Mouse (Mus musculus) lung, adult 2 months (tissue): ENCODE measurements around the gene Macf1. TPM values are rescaled to one million over a fixed set of nuclear protein-coding genes. Genes with fewer than 3 reads are reported as not detected.

Experiments used
- DNase-seq: peaks from one replicate; pipeline ENCODE4 v3.0.0; 2022
- H3K4me1 ChIP-seq: fragments of 200-500 bp; 2 replicates; pipeline ENCODE4 v1.6.1; 2011; ENCODE audit warnings: low read length; ENCODE audit not compliant: control insufficient read depth, insufficient read depth
- H3K4me3 ChIP-seq: fragments of 200-500 bp; replicated peaks from 2 replicates; pipeline ENCODE3; 2011; ENCODE audit warnings: low read depth, mild to moderate bottlenecking, control low read depth, low read length; ENCODE audit errors: extremely low read depth
- CTCF ChIP-seq: fragments of 200-500 bp; IDR thresholded peaks from 2 replicates; pipeline ENCODE4 v1.5.1; 2011; ENCODE audit warnings: mild to moderate bottlenecking, low read length, control low read depth; ENCODE audit not compliant: insufficient read depth
- POLR2A ChIP-seq: fragments of 200-500 bp; IDR thresholded peaks from 2 replicates; pipeline ENCODE4 v1.6.1; 2011; ENCODE audit warnings: low read depth, mild to moderate bottlenecking, control low read depth, low read length, borderline replicate concordance; ENCODE audit errors: extremely low read depth
- WGBS: fragments of 180-500 bp; shearing (Covaris S2); methylation state at CpG from one replicate; pipeline ENCODE4 v1.1.7; 2018; 5-methylcytosine and 5-hydroxymethylcytosine counted together
- polyA plus RNA-seq: library from polyadenylated mRNA; depleted of rRNA; stranded (reverse); fragments of >200 nt; gene quantifications from 2 replicates; pipeline ENCODE4 v1.2.3, GENCODE M21; 2012

Macf1 gene
- polyA plus RNA-seq, 1 experiment = 249 TPM

GRCm38 (mm10) chr4:123572434-123573336 is 111.5 kb downstream of the Macf1 start:
- Histone ChIP-seq H3K4me3 (peak overlapping the region; percentile 55), H3K4me1 (peaks cover 23% of the 10 kb centered on the region)
- 10% methylated on average over 11 of the region's 11 CpGs for WGBS
- TF ChIP-seq CTCF = no peak
- no peak for TF ChIP-seq POLR2A
- DNase-seq = peak; percentile 50

GRCm38 (mm10) chr4:123571869-123572268 is 112.3 kb downstream of the Macf1 start:
- DNase-seq = peak; percentile 40
- 2% methylated on average over 7 of the region's 7 CpGs for WGBS
- peak overlapping the region; percentile 43 for H3K4me3 ChIP-seq
- H3K4me1 ChIP-seq = peaks cover 23% of the 10 kb centered on the region
- TF ChIP-seq CTCF = no peak
- TF ChIP-seq POLR2A = peak; percentile 39; the same call in 1 of the 2 replicates

GRCm38 (mm10) chr4:123565291-123565861 is 118.8 kb downstream of the Macf1 start:
- WGBS = 21% methylated on average over 7 of the region's 7 CpGs
- Histone ChIP-seq H3K4me3 (no peak overlapping the region), H3K4me1 (peaks cover 19% of the 10 kb centered on the region)
- DNase-seq = no peak
- TF ChIP-seq POLR2A (no peak), CTCF (no peak)

GRCm38 (mm10) chr4:123564051-123564791 is 119.9 kb downstream of the Macf1 start:
- whole genome bisulfite sequencing = 37% methylated on average over 6 of the region's 6 CpGs
- DNase-seq = peak; percentile 27
- Histone ChIP-seq H3K4me1 (peaks cover 21% of the 10 kb centered on the region), H3K4me3 (peak overlapping the region; percentile 32)
- TF ChIP-seq CTCF (no peak), POLR2A (0 out of 2 replicates have a peak, but pooled peaks have one; percentile 16)

GRCm38 (mm10) chr4:123562177-123562815 is 121.9 kb downstream of the Macf1 start:
- H3K4me3 ChIP-seq = no peak overlapping the region
- peaks cover 26% of the 10 kb centered on the region for H3K4me1 ChIP-seq
- no peak for DNase-seq
- TF ChIP-seq POLR2A (no peak), CTCF (no peak)
- WGBS = 45% methylated on average over 3 of the region's 3 CpGs

GRCm38 (mm10) chr4:123560896-123561295 is 123.3 kb downstream of the Macf1 start:
- 48% methylated on average over 4 of the region's 4 CpGs for WGBS
- H3K4me1 ChIP-seq = peaks cover 26% of the 10 kb centered on the region
- H3K4me3 ChIP-seq = no peak overlapping the region
- no peak for DNase-seq
- no peak for TF ChIP-seq POLR2A
- no peak for TF ChIP-seq CTCF

GRCm38 (mm10) chr4:123558496-123558895 is 125.7 kb downstream of the Macf1 start:
- no peak for DNase-seq
- TF ChIP-seq POLR2A (no peak), CTCF (no peak)
- 77% methylated on average over 2 of the region's 2 CpGs for WGBS
- Histone ChIP-seq H3K4me3 (no peak overlapping the region), H3K4me1 (peaks cover 24% of the 10 kb centered on the region)

- Histone ChIP-seq H3K4me1 (peaks cover 24% of the 10 kb centered on the region), H3K4me3 (no peak overlapping the region)
- TF ChIP-seq POLR2A (no peak), CTCF (no peak)
- DNase-seq = no peak
Measured at GRCm38 (mm10) chr4:123555251-123555650, 128.9 kb downstream of the Macf1 start.

GRCm38 (mm10) chr4:123552689-123553088 is 131.5 kb downstream of the Macf1 start:
- no peak for DNase-seq
- Histone ChIP-seq H3K4me1 (peaks cover 18% of the 10 kb centered on the region), H3K4me3 (no peak overlapping the region)
- TF ChIP-seq CTCF (no peak), POLR2A (no peak)
- WGBS = 50% methylated on average over 3 of the region's 3 CpGs
